Mouse (Mus musculus) natural killer cell, adult 2 months (primary cell): ENCODE data around the gene Fbxw4.
"Not testable (repeated sequence)": the region's sequence is repeated elsewhere in the genome, so short reads cannot be mapped to it uniquely, and the experiment has no call there.

Experiments used
- DNase-seq, 2 experiments: peaks; one replicate each; pipeline ENCODE4 v3.0.0; 2022; ENCODE audit warnings: low spot score in 2 of 2

The Fbxw4 gene

DNA sequence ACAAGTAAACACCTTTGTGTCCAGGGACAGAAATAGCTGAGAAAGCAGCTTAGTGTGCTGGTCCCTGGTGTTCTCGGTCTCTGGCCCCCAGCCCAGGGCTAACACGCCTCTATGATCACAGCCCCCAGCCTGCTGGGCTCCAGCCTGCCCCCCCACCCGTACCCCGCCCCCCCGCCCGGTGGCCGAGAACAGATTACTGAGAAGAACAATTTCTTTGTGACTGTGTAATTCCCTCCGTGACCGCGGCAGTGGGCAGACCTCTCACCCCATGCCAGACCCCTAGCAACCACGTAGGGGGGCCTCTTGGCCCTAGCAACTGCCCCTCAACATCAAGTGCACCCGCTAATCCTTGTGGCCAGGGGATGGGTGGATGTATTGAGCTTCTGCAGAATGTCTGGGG, 79.9 kb downstream of the Fbxw4 start:
- no peak for DNase-seq

DNA sequence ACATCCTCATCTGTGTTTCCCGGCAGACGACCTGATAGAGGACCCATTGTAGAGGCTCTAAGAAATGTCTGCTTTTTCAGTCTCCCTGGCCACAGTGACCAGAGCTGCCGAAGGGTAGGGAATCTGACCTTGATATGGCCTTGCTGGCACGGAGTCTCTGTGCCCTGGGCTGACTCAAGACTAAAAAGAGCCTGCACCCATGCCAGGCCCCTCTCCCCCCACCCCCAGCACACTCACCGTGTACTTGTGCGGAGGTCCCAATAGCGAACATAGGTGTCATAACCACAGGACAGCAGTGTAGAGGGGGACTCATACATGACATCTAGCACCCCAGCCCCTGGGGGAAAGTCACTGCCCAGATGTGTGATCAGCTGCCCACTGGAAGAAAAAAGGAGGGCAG, 80.7 kb downstream of the Fbxw4 start:
- DNase-seq = peak in 1 of 2 experiments; percentile 43

DNA sequence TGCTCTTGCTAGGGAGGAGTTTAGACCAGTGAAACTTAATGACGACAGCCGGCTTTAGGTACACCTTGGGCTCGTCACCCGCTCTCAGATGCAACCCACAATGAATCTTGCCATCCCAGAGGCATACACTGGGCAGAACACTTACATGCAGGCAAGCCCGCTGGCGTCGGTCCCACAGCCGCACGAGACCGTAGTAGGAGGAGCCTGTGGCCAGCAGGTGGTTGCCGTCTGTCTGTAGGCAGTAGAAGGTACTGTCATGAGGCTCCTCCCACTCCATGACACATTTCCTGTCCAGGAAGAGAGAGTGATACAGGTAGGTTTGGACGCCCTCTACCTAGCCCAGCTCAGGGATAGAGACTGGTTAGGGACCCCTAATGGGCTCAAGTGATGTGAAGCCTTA, 81.1 kb downstream of the Fbxw4 start:
- DNase-seq = peak; percentile 44 to 66

DNA sequence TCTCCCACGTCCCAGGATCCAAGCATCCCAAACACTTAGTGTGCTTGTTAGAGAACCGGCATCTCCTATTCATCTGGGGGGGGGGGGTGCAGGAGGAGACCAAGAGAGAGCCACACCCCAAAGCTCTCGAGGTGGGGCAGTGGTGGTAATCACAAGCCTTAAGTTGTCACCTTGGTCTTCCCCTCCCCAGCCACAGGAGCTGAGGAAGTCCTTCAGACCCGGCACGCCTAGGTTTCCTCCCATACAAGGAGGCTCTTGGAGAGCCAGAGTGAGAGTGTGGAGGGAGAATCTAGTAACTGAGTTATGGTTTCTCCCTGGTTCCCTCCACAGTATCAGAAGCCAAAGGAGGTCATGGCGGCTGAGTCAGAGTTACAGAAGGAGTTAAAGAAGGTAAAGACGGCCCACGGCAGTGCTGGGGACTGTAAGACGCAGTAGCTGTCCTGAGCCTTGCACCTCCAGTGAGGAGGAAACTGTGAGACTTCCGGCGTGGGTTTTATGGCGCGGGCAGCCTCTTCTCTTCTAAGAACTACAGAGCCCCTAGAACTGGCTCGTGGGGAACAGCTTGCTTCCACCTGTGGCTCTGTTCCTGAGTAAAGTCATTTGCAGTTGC, 82.9 kb downstream of the Fbxw4 start:
- peak; percentile 39 to 62 for DNase-seq

DNA sequence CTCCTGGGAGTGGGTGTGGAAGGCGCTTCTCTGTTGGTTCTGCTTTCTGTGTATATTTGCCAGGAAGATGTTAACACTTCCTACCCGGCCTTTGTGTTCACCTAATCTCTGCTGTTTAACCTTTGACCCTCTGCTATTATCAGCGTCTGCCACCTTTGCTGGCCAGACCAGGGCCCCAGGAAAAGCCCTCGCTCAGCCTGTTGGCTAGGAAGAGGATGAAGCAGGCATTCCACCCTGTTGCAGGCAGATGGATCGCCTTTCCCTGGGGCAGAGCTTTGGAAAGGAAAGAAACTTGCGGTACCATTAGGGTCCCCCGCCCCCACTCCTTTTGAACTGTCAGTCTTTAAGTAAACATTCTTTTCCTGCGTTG, 84.5 kb downstream of the Fbxw4 start:
- DNase-seq = no peak

DNA sequence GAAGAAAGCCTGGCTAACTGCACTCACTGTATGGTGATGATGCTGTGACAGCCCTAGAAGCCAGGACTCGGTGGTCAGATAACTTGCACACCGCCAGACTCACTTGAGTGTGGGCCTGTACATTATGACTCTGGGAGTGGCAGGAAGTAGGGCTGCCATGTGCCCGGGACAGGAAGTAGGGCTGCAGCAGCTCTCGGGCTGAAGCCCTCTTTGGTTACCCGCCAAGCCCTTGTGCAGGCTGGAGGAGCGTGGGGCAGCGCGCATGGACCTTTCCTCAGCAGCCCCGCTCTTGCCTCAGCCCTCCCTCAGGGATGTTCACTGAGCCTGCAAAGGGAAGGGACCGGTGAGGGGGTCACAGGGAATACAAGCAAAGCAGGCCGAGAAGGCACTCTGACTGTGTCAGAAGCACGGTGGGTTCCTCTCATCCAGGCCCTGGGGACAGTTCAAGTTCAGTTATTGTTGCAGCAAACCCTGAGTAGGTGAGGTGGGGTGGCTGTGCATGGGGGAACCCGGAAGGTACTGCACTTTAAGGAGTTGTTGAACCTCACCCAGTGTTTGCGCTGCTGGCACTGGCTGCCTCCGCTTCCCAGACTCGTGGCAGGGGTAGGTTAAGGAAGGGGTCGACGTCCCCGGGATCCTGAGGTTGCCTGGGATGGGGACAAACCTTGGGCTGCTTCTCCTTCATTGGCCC, 85.0 kb downstream of the Fbxw4 start:
- peak; percentile 46 to 49 for DNase-seq

DNA sequence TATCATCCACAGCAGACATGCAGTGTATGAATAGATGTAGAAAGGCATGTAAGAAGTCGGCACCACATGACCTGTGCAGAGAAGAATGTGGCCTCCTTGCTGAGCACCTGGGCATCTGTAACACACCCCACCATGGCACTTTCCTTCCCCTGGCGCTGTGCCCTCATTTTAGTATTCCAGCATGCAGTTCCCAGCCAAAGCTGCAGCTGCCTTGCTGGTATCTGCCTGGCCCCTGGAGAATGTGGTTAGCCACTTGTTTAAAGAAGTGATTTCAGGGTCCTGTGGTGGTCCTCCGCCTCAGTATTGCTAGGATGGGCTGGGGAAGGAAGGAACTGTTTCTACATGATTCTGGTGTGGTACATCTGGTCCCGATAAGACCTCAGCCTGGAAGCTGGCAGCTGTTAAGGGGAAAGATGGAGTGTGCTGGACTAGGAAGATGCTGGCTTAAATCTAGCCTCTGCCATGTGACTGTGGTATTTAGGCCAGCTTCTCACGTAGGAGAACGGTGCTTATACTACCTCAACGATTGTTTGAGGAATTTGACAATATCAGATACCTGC, 85.7 kb downstream of the Fbxw4 start:
- DNase-seq = no peak

DNA sequence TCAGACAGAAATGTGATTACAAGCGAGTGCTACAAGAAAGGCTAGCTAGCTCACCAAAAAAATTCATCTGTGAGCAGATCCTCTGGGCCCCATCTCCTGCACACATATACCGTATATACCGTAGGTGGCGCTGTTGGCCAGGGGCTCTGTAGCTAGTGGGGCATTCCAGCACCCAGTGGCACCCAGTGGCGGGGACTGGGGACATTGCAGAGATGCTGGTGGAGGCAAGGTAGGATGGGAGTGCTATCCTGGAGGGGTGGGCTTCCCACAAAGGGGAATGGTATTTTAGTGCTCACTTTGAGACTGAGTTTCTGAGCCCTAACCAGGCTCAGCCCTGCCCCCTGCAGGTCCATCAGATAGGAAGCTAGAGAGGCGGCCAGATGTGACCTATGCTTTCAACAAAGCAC, 86.2 kb downstream of the Fbxw4 start:
- DNase-seq = peak; percentile 80 to 84

DNA sequence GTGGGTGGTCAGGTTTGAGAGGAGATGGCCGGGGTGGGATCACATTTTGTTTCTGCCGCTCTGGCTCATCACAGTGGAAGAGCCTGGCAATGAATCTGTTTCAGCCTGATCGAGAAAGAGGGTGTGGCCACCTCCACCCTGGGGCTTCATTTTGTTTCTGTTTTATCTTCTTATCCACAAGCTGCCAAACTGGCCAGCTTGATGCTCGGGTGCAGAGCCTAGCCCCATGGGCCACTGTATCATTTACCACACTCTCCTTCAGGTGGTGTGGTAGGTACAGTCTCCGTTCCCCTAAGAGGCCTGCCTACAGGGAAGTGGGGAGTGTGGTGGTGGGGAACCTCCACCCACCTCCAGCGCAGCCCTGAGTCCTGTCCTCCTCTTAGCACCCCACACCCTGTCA, 87.1 kb downstream of the Fbxw4 start:
- no peak for DNase-seq

DNA sequence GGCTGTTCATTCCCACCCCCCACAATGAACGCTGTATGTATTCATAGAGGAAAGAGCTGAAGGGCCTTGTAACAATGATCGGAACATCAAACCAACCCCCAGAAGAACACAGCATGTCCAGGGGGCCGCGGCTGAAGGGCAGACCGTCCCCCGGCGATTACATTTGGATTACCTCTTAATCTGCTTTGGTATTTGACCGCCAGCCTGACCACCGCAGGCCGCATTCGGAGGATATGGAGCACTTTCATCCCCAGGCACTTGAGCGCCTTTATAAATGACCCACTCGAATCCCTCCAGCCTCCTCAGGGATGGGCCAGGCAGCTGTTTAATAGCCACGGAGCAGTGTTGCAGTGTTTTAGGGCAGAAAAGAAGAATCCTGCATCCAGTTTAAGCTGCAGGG, 92.7 kb downstream of the Fbxw4 start:
- DNase-seq = no peak

DNA sequence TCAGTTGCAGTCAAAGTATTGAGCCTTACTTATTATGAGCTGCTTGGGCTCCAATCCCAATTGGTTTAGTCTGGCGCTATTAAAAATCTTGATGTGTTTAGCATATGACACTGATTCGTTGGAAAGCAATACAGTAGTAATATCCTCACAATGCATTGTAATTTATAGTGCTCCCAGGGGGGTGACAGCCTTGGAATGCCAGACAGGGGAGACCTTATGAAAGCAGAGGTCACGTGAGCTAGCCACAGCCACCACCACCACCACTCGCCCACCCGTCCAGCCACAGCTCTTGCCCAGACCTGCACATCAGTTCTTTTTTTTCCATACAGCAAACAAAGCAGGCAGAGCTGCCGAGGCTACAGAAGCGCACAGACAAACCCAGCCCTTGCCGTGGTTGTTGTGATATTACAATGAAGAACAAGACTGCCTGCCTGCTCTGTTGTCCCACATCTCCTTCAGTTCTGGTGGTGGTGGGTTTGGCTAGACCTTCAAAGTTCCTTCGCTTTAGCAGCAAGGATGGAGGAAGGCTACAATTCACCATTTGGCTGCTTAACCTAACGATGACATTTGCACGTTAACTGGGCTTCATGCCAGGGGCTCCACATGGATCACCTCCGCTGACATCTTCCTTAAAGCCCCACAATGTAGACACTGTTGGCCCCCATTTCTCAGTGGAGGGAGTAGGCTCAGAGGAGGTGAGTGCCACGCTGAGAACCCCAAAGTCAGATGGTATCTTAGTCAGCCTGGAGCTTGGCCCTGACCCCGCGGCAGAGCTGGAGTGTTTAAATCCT, 94.0 kb downstream of the Fbxw4 start:
- no peak for DNase-seq

DNA sequence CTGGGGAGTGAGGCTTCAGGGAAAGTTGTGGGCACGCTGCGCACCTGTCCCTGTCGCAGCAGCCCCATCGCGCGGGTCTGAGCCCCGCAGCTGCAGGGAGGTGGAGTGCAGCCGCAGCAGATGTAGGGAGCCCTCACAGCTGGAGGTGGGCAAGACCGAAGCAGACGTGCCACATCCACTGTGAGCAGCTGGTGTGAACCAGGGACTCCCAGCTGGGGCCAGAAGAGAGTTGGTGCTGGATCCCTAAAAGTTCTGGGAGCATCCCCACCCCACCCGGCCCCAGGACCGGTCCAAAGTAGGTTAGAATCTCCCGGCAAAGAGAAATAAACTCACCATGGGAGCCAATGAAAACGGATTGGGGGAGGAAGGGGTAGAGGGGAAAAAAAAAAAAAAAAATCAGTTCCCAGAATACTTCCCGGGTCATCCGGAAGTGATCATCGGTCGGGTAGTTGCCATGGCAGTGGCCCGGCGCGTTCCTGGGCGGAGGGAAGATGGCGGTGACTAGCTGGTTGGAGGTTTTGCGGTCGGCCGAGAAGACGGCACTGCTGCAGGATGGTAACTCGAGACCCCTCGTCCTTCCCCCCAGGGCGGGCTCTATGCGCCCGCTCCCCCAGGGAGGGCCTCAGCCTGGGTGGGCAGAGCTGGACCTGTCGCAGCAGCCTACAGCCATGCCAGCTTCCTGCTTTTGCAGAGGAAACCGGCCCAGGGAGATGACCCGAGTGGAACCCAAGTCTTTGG, 99.8 kb downstream of the Fbxw4 start, which contains the start of the genes Poll and Gm17018:
Poll (minus strand) TSS at position 379 of the 738 bp plus-strand sequence.
Gm17018 (plus strand) TSS at position 463 of the 738 bp plus-strand sequence.
- DNase-seq = peak; percentile 73 to 76

DNA sequence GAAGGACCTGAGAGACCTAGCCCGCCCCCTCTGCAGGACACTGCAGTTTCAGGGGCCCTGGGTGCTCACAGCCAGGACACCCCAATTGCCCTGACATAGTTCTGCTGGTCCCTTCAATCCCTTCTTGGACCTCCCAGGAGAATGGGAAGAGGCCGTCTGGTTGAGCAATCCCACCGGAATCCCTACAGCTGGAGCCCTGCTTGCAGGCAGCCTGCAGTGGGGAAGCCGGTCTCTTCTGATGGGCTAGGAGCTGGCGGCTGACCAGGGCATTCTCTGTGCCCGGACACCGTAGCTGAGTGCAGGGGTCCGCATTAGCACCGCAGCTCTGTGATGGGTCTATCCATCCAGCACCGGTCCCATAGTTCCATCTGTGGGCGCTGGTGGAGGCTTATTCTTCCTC, 106.0 kb downstream of the Fbxw4 start:
- no peak for DNase-seq

DNA sequence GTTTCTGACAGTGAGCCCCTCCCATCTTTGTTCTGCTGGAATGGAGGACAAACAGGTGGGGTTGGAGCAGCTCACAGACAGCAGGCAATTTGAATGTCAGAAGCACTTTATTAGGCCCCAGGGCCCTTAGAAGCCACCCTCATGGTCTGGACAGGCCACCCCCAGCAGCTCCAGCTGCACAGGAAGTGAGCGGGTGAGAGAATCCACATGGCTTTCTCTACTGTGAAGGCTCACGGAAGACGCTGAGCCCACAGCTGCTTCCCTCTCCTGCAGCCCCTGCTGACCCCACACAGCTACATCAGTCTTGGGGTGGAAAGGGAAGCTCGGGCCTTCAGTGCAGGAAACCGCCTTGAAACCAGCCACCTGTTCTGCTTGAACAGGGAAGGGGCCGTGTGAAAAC, 107.9 kb downstream of the Fbxw4 start:
- no peak for DNase-seq

DNA sequence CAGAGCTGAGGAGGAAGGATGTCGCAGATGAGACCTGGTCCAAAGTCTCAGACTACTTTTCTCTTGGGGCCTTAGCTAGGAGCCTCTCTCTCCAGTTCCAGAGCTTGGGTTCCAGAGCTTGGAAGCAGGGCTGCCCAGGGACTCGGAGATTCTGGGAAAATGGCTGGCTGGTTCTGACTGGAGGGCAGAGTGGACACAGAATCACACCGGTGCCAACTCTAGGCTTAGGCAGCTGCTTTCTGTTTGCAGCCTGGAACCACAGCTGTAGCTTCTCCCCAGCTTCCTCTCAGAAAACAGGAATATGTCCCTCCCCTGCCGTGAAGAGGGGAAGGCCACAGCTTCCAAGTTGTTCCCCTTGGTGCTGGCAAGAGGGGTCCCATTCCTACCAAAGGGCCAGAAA, 110.2 kb downstream of the Fbxw4 start:
- DNase-seq = no peak

DNA sequence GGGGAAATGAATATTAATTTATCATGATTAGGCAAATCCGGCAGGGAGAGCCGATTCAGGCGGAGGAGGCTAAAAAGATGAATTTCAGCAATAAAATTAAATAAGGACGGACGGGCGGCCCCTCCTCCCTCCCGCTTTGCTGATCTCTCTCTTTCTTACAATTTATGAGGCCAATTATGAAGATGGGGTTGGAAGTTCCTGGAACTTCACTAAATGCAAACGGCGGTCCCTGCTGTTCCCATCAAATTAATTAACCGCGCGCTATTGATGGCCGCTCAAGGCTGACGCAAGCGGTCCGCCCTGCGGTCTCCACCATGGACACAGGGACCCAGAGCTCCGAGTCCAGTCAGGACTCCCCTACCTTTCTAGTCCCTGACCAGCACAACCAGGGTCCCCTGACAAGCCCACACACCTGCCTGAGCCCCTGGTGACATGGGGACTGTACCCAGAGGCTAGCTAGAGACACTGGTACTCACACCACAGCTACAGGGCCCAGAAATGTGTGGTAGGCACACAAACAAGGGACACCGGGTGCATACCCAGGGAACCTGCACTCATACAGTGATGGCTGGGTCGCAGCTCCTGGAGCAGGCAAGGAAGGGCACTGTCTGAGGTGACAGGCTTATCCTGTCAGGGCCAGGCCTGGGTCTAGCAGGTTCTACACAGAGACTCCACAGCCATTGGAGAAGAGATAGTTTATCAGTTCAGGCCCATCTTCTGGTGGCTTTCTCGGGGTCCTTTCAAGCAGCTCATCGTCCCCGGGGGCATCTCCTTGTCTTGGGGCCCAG, 110.8 kb downstream of the Fbxw4 start:
- DNase-seq = no peak

DNA sequence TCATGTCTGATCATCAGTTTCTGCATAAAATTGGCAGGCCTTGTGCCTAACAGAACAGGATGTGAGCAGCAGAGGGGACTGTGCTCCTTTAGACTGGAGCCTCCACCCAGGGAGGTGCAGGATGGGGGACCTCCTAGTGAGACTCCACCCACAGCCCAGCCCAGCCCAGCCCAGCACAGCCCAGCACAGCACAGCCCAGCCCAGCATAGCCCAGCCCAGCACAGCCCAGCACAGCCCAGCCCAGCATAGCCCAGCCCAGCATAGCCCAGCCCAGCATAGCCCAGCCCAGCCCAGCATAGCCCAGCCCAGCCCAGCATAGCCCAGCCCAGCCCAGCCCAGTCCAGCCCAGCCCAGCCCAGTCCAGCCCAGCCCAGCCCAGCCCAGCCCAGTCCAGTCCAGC, 111.9 kb downstream of the Fbxw4 start:
- not testable (repeated sequence) for DNase-seq

DNA sequence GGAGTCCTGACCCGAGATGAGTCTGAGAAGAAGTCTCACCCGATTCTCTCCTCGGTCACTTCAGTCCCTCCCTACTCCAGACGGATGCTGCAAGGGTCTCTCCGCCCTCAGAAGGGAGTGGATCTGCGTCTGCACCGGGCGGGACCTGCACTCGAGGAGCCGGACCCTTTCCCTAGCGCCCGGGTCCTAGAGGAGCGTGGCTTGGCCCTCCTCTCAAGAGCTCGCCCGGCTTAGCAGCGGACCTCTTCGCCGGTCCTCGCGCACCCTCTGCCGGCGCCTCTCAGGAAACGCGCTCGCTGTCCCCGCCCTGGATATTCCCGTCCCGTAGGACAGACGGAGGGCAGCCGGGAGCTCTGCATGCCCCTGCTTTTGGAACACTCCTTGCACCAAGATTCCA, 115.2 kb downstream of the Fbxw4 start:
- peak; percentile 52 to 71 for DNase-seq

DNA sequence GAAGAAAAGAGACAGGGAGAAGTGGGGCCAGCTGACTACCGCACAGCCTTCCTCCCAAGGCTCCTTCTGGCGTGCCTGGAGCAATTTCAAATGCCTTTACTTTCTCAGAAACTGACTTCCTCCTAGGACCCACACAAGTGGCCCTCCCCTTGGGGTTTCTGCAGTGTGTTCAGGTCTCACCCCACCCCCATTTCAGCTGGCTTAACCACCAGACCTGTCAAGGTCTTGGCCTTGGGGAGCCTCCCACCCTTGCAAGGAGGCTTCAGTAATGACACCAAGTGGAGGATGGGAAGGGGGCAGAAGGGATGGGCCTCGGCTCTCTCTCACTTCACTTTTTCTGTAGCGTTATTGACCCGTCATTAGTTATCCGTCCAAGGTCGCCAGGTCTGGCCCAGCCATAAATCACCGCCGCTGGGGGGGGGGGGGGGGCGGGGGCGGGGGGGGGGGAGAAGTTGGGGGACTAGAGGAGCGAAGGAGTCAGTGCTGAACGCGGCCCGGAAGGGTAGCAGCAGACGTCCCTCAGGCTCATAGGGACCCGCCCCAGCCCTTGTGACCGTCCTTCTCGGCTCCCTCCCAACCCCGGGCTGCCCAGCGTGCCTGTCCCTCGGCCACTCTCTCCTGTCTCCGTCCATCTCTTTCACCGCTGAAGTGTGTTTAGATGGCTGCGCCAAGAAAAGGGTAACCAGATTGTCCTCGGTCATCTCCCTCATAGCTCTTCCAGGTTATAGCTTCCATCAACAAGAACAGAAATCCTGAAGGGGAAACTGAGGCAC, 115.8 kb downstream of the Fbxw4 start:
- peak in 1 of 2 experiments; percentile 20 for DNase-seq

DNA sequence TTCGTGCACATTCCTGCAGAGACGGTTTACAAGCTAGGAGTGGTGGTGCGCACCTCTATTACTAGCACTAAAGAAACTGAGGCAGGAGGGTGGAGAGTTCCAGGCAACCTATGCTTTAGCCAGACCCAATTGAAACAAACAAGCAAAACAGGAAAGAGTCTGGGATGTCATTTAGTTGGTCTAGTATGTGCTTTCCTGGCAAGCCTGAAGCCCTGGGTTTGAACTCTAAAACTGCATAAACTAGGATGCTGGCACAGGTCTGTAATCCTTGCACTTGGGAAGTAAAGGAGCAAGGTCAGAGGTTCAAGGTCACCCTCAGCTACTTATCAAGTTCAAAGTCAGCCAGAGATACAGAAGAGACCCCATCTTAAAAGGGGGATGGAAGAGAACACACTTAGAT, 118.1 kb downstream of the Fbxw4 start:
- no peak for DNase-seq
